Mouse (Mus musculus) megakaryocyte, embryonic 14.5 days (primary cell): Measurements from ENCODE around the gene Pan2.

Experiments used
- FLI1 ChIP-seq: IDR thresholded peaks from 2 replicates; pipeline ENCODE4 v1.6.1; 2012; ENCODE audit warnings: low read length, inconsistent platforms, mixed read lengths
- GATA1 ChIP-seq: IDR thresholded peaks from 3 replicates; pipeline ENCODE4 v1.6.1; 2012; ENCODE audit warnings: mixed read lengths, low read length, inconsistent platforms, borderline replicate concordance

DNA sequence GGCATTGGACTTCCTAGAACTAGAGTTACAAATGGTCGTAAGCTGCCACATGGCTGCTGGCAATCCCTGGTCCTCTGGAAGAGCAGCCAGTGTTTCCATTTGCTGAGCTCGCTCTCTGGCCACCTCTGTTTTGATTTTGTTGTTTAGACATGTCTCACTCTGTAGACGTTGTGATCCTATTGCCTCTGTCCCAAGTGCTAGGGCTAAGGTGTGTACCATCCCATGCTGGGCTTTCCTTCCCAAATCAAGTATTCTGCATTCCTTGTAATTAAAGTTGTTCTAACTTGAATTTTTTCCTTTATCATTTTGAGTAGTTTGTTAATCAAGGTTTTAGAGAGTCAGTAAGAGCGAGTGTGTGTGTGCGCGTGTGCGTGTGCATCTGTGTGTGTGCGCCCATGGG lies 44.4 kb downstream of the Pan2 start:
- TF ChIP-seq FLI1: no peak
- TF ChIP-seq GATA1: no peak
